Mouse (Mus musculus): ENCODE data around the gene BC055324. TPM values are rescaled to one million over a fixed set of nuclear protein-coding genes. Genes with fewer than 3 reads are reported as not detected.

BC055324 gene
- polyA plus RNA-seq, 1 experiment from 2014 or later = 34.2 TPM

- 67% methylated on average over 6 of the region's 6 CpGs for WGBS
- H3K4me3 ChIP-seq (replicated peaks) = no peak overlapping the region
Observed at GRCm38 (mm10) chr1:163942056-163942455, 52.5 kb downstream of the BC055324 start.

DNA sequence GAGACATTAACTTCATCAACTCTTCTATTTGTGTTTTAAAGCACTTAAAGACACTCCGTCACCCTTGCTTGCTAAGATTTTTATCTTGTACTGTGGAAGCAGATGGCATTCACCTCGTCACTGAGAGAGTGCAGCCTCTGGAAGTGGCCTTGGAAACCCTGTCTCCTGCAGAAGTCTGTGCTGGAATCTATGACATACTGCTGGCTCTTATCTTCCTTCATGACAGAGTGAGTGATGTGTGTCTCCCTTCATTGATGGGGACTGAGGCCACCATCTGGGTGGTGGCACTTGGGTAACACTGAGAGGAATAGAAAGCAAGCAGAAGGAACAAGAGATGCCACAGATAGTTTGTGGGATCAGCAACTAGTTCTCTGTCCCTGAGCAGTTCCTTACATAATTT is 60.0 kb downstream of the BC055324 start:
- 78% methylated on average over 2 of the region's 2 CpGs for WGBS
- Histone ChIP-seq H3K27ac (no peak overlapping the region), H3K4me1 (replicated peaks) (peaks cover 11% of the 10 kb centered on the region), H3K4me3 (replicated peaks) (no peak overlapping the region), H3K36me3 (peaks cover 62% of the 10 kb centered on the region), H3K9ac (replicated peaks) (no peak overlapping the region), H3K27me3 (no peaks in the 10 kb centered on the region), H3K9me3 (no peaks in the 10 kb centered on the region), H3K4me2 (no peak overlapping the region)
- ATAC-seq (ENCODE audit: insufficient number of reproducible peaks, insufficient read depth, low FRiP score, low TSS enrichment, low read depth) = no peak

More at GRCm38 (mm10) chr1:163942056-163942455, 52.5 kb downstream of the BC055324 start:
- Histone ChIP-seq H3K36me3 (peaks cover 93% of the 10 kb centered on the region), H3K9ac (replicated peaks) (no peak overlapping the region), H3K4me1 (replicated peaks) (no peaks in the 10 kb centered on the region), H3K4me2 (no peak overlapping the region), H3K27me3 (no peaks in the 10 kb centered on the region), H3K27ac (no peak overlapping the region), H3K9me3 (no peaks in the 10 kb centered on the region)
- ATAC-seq (ENCODE audit: insufficient number of reproducible peaks, insufficient read depth, low FRiP score, low TSS enrichment, low read depth) = no peak

GRCm38 (mm10) chr1:163931801-163932200 is 62.8 kb downstream of the BC055324 start:
- Histone ChIP-seq H3K36me3 (peaks cover 37% of the 10 kb centered on the region), H3K27ac (no peak overlapping the region), H3K27me3 (no peaks in the 10 kb centered on the region), H3K4me1 (replicated peaks) (peaks cover 16% of the 10 kb centered on the region), H3K4me3 (replicated peaks) (no peak overlapping the region), H3K4me2 (no peak overlapping the region), H3K9me3 (no peaks in the 10 kb centered on the region), H3K9ac (replicated peaks) (no peak overlapping the region)
- WGBS = 84% methylated on average over 8 of the region's 8 CpGs
- ATAC-seq (ENCODE audit: insufficient number of reproducible peaks, insufficient read depth, low FRiP score, low TSS enrichment, low read depth) = no peak

DNA sequence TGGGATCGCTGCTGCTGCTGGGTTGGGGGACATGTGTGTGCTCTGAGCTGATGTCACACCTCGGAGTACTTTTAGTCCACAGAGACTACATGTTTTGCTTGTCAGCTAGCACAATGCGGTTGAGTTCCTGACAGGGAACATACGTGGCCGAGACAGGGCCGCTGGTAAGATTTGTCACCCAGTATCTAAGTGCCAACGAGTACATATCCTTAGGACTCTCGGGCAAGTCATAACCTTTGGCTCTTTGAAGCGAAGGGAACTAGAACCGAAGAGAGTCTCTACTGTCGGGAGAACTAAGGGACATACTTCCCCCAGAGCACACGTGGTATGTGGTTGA is 64.2 kb downstream of the BC055324 start:
- Histone ChIP-seq H3K36me3 (peaks cover 23% of the 10 kb centered on the region), H3K4me3 (replicated peaks) (peak overlapping the region; percentile 99), H3K27me3 (no peaks in the 10 kb centered on the region), H3K4me1 (replicated peaks) (peaks cover 16% of the 10 kb centered on the region), H3K27ac (0 out of 2 replicates have a peak overlapping the region, but pooled peaks have one; percentile 76), H3K4me2 (peak overlapping the region; percentile 86), H3K9ac (replicated peaks) (peak overlapping the region; percentile 92), H3K9me3 (no peaks in the 10 kb centered on the region)
- ATAC-seq (ENCODE audit: insufficient number of reproducible peaks, insufficient read depth, low FRiP score, low TSS enrichment, low read depth) = 0 out of 2 replicates have a peak, but pooled peaks have one; percentile 8
- 5% methylated on average over 12 of the region's 12 CpGs for WGBS

- H3K9ac ChIP-seq (replicated peaks) = peak overlapping the region; percentile 92
- peak overlapping the region; percentile 99 for H3K4me3 ChIP-seq (replicated peaks)
- ATAC-seq (ENCODE audit: insufficient number of reproducible peaks, insufficient read depth, low FRiP score, low TSS enrichment, low read depth) = peak; percentile 90
- H3K27me3 ChIP-seq = no peaks in the 10 kb centered on the region
- H3K27ac ChIP-seq = peak overlapping the region; percentile 76; the same call in 1 of the 2 replicates
- H3K4me2 ChIP-seq = peak overlapping the region; percentile 86
- no peaks in the 10 kb centered on the region for H3K9me3 ChIP-seq
- peaks cover 16% of the 10 kb centered on the region for H3K4me1 ChIP-seq (replicated peaks)
- H3K36me3 ChIP-seq = peaks cover 17% of the 10 kb centered on the region
- 1% methylated on average over 77 of the region's 77 CpGs for WGBS
Observed at GRCm38 (mm10) chr1:163929636-163930457, 64.7 kb downstream of the BC055324 start.

DNA sequence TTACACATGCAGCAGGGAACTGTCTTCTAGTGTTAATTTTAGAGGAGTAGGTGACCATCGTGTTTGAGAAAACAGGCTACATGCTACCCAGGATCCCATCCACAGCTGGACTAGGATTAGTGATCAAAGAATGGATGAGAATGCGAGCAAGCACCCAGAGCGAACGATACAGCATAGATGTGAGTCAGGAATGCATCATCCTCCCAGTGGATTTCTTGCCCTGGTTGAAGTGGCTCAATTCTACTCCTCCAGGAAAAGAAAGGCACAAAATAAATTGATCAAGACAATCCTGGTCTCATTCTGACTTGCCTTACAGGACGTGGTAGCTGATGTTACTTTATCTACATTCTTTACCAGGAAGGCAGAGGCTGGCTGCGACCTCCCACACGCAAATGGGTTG is 65.8 kb downstream of the BC055324 start, which contains the start of gene Scyl3:
Gene Scyl3 (plus strand): TSS at position 255 of the 400 bp plus-strand sequence.
- Histone ChIP-seq H3K4me2 (peak within 1 kb of the TSS; percentile 86), H3K9ac (replicated peaks) (peak within 1 kb of the TSS; percentile 92), H3K9me3 (no peaks in the 10 kb centered on the region), H3K27ac (peak within 1 kb of the TSS; percentile 76; the same call in 1 of the 2 replicates), H3K4me1 (replicated peaks) (peaks cover 16% of the 10 kb centered on the region), H3K4me3 (replicated peaks) (peak within 1 kb of the TSS; percentile 99), H3K27me3 (no peaks in the 10 kb centered on the region), H3K36me3 (peaks cover 7% of the 10 kb centered on the region)
- ATAC-seq (ENCODE audit: insufficient number of reproducible peaks, insufficient read depth, low FRiP score, low TSS enrichment, low read depth) = no peak
- 73% methylated on average over 7 of the region's 7 CpGs for WGBS

DNA sequence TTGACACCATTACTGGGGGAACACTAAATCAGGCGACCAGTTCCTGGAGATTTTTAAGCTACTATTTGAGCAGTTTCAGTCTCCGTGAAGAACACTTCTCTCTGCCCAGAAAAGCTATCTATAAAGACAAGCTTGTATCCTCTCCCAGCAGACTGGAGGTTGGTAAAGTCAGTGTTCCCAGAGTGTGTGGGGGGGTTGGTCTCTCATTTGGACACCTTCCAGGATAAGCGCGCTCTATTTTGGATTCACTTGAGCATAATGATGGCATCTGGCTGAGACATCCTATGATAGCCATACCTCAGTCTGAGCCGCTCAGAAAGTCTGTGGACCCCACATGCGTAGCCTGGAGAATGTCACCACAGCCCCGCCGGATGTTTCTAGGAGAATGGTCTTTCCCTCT is 70.5 kb downstream of the BC055324 start:
- Histone ChIP-seq H3K27ac (no peak overlapping the region), H3K36me3 (no peaks in the 10 kb centered on the region), H3K4me3 (replicated peaks) (no peak overlapping the region), H3K9ac (replicated peaks) (no peak overlapping the region), H3K4me1 (replicated peaks) (peaks cover 4% of the 10 kb centered on the region), H3K9me3 (no peaks in the 10 kb centered on the region), H3K4me2 (no peak overlapping the region), H3K27me3 (no peaks in the 10 kb centered on the region)
- 89% methylated on average over 8 of the region's 8 CpGs for WGBS
- ATAC-seq (ENCODE audit: insufficient number of reproducible peaks, insufficient read depth, low FRiP score, low TSS enrichment, low read depth) = no peak

- Histone ChIP-seq H3K27me3 (no peaks in the 10 kb centered on the region), H3K9me3 (peaks cover 5% of the 10 kb centered on the region; the same call in 1 of the 2 replicates), H3K4me3 (replicated peaks) (no peak overlapping the region), H3K36me3 (peaks cover 29% of the 10 kb centered on the region), H3K9ac (replicated peaks) (no peak overlapping the region), H3K4me1 (replicated peaks) (no peaks in the 10 kb centered on the region), H3K27ac (no peak overlapping the region), H3K4me2 (no peak overlapping the region)
- ATAC-seq (ENCODE audit: insufficient number of reproducible peaks, insufficient read depth, low FRiP score, low TSS enrichment, low read depth) = no peak
- 91% methylated on average over 5 of the region's 5 CpGs for WGBS
Observed at GRCm38 (mm10) chr1:163917349-163918160, 77.0 kb downstream of the BC055324 start.

DNA sequence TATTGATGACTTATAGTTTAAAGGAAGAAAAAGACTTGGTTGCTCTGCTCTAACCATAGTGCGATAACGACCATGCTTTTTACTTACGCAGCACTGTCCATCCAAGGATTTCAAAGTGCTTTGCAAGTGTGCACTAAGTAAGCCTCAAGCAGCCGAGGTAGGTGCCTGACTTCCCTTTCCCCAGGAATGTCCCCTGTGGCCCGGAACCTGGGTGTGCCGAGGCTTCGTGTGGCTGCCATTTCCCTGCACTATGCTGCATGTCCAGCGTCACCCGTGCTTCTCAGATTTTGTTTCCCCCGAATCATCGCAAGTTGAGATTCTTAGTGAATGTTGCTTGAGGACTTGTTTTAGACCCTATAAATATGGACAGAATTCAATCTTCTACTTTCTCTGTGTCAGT is 82.6 kb downstream of the BC055324 start:
- WGBS = 87% methylated on average over 11 of the region's 11 CpGs

GRCm38 (mm10) chr1:163910785-163911184 is 83.8 kb downstream of the BC055324 start:
- no peak overlapping the region for H3K9ac ChIP-seq (replicated peaks)

More for the DNA sequence above, 82.6 kb downstream of the BC055324 start:
- Histone ChIP-seq H3K4me3 (replicated peaks) (no peak overlapping the region), H3K27me3 (no peaks in the 10 kb centered on the region), H3K4me1 (replicated peaks) (peaks cover 18% of the 10 kb centered on the region), H3K27ac (no peak overlapping the region), H3K9ac (replicated peaks) (no peak overlapping the region), H3K9me3 (no peaks in the 10 kb centered on the region), H3K4me2 (no peak overlapping the region), H3K36me3 (peaks cover 13% of the 10 kb centered on the region)
- ATAC-seq (ENCODE audit: insufficient number of reproducible peaks, insufficient read depth, low FRiP score, low TSS enrichment, low read depth) = no peak

DNA sequence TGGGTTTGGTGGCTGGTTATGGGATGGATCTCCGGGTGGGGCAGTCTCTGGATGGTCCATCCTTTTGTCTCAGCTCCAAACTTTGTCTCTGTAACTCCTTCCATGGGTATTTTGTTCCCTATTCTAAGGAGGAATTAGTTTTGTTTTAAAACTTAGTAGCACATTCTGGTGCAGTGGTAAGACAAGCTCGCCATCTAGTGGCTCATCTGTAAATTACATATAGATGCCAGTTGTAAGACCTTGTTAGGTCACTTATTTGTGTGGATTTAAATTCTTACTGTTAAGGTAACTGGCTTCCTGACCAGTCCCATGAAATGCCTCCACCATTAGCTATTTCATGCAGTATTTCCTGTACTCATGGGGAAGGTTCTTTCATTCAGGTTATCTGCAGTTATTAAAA is 84.3 kb downstream of the BC055324 start:
- 7% methylated on average over 2 of the region's 2 CpGs for WGBS
- H3K27ac ChIP-seq = no peak overlapping the region
- no peak for ATAC-seq (ENCODE audit: insufficient number of reproducible peaks, insufficient read depth, low FRiP score, low TSS enrichment, low read depth)

More at GRCm38 (mm10) chr1:163910785-163911184, 83.8 kb downstream of the BC055324 start:
- Histone ChIP-seq H3K9me3 (no peaks in the 10 kb centered on the region), H3K4me3 (replicated peaks) (no peak overlapping the region), H3K27me3 (no peaks in the 10 kb centered on the region), H3K4me1 (replicated peaks) (peaks cover 22% of the 10 kb centered on the region), H3K36me3 (peaks cover 3% of the 10 kb centered on the region), H3K27ac (no peak overlapping the region), H3K4me2 (no peak overlapping the region)
- ATAC-seq (ENCODE audit: insufficient number of reproducible peaks, insufficient read depth, low FRiP score, low TSS enrichment, low read depth) = no peak
- 82% methylated on average over 9 of the region's 9 CpGs for WGBS

More for the DNA sequence above, 84.3 kb downstream of the BC055324 start:
- Histone ChIP-seq H3K4me1 (replicated peaks) (peaks cover 22% of the 10 kb centered on the region), H3K4me2 (no peak overlapping the region), H3K9ac (replicated peaks) (no peak overlapping the region), H3K4me3 (replicated peaks) (no peak overlapping the region), H3K36me3 (no peaks in the 10 kb centered on the region), H3K9me3 (no peaks in the 10 kb centered on the region), H3K27me3 (no peaks in the 10 kb centered on the region)

Data from limb, embryonic 12.5 days (tissue).